Mouse (Mus musculus): ENCODE measurements at regions not wholly inside any gene's neighbourhood (a gene's known extent, or its start where the extent isn't known, plus 50 kb on each side); places are given as distances from the start of the nearest gene placed in this dataset.

GRCm38 (mm10) chr6:31901791-31902190 lies 148.3 kb upstream of the 1700012A03Rik start:
- TF ChIP-seq CTCF (IDR thresholded peaks at IDR 0.05; ENCODE audit: borderline replicate concordance, control insufficient read depth, extremely low read depth, insufficient read depth, low read length, poor library complexity) (no peak), POLR2A (IDR thresholded peaks at IDR 0.05; ENCODE audit: control insufficient read depth, extremely low read depth, insufficient read depth, low read length, poor library complexity) (no peak)
